Mouse (Mus musculus) lung, postnatal 14 days (tissue): Measurements from ENCODE around the gene Fbp2.

Experiments used
- DNase-seq: peaks from one replicate; pipeline ENCODE4 v3.0.0; 2021

The Fbp2 gene

DNA sequence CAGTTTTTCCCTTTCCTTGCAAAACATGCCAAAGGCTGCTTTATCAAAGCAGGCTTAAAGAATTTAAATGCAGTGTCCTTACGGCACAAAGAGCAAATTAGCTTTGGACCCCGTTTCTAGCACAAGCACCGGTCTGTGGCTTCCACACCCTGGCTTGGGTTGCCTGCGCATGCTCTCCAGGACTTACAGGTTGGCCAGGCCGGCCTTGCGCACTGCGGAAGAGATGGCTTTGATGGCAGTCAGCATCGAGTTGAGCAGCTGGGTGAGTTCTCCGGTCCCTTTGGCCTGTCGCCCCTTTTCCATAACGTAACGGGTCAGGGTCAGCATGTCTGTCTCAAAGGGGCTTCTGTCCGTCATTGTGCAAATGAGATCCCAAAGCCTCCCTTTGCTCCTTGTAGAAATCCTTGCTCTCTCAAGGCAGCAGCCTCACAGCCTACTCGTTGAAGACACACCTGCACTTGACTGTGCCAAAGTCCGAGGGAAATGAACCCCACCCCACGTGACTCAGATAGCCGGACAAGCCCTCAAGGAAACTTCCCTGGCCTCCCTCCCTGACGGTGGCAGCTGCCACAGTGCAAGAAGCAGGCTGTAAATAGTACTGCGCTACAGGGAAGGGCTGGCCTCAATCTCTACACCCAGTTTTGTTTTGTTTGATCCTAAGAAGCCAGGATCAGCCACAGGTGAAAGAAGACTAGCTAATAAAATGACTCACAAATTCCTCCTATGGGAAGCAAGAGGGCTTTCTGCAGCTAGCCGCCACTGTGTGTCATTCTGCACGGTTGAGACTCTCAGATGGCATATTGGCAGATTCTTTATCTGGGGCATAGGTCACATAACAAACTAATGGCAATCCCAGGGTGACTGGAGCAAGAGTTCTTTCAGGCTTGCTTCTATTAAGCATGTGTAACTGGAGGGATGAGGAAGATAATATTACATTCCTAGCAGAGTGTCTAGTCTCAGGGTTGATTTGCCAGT is at the start of gene Fbp2:
Fbp2 (minus strand) TSS at position 482 of the 975 bp plus-strand sequence.
- DNase-seq: peak; percentile 23

- no peak for DNase-seq
Observed at GRCm38 (mm10) chr13:62907527-62908162, 49.4 kb upstream of the Fbp2 start.

DNA sequence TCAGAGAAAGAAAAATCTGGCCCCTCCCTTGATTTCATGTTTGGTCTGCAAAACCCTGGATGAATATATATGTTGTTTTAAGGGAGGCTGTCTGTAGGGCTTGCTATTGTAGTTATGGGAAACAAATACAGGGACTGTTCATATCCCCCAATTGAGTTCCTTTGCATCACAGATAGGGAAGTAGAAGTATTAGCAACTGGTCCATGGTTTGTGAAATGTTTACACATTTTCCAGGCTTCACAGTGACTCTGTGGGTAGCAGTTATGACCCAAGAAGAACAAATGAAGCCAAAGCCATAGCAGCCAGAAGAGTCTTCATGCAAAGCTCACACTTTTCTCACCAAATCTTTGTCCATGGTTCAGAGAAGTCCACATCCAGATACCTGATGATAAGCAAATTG is 42.9 kb upstream of the Fbp2 start:
- DNase-seq: no peak

GRCm38 (mm10) chr13:62897927-62898646 is 39.9 kb upstream of the Fbp2 start:
- DNase-seq: no peak

DNA sequence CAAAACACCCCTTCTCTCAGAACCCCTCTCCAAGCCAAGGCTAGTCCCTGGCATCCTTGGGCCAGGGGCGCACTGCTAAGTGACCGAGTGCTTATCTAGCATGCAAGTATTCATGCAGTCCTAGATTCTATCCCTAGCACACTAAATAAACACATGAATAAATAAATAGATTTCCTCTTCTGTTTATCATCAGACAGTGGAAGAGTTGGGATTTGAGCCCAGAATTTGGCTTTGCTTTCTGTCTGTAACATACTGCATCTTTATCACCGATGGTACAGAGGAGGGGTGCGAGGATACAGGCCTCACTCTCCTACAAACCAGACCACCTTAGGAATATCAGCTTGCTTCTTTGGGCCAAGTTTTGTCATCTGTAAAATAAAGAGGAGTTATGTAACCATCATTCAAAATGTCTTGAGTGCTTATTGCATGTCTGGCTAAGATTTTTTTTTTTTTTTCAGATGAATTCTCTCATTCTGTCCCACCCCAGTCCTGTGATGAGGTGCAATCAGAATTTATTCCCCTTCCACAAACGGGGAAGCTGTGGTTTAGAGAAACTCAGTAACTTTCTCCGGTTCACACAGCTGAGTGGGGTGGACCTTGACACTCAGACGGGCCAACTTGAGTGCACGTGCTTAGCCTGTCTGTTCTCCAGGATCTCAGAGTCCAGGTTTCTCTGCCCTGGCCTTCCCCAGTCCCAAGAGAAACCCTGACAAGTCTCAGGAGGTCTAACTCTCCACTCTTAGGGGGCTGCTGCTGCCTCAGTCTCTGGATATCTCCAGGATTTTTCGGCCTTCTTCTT is 35.0 kb upstream of the Fbp2 start:
- DNase-seq: no peak

DNA sequence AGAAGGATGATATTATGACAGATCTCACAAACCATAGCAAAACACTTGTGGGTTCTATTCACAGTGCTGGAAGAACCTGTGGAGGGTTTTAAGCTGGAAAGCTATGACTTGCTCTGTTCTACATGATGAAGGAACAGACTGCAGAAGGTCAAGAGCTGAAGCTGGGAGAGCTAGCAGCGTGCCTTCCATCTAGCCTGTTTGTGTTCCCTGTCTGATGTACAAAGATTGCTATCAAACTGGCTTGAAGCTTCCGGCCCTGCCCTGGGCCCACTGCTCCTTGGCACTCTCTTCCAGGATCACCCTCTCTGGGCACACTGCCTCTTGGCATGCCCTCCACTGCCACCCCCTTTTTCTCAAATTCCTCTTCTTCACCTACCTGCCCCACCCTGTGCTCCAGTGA is 31.1 kb upstream of the Fbp2 start:
- peak; percentile 11 for DNase-seq

GRCm38 (mm10) chr13:62887712-62888441 is 29.7 kb upstream of the Fbp2 start, which contains the start of gene Fbp1:
Gene Fbp1, minus strand, starts transcription at chr13:62888282.
- no peak for DNase-seq

- no peak for DNase-seq
Observed at GRCm38 (mm10) chr13:62884536-62884935, 26.3 kb upstream of the Fbp2 start.

DNA sequence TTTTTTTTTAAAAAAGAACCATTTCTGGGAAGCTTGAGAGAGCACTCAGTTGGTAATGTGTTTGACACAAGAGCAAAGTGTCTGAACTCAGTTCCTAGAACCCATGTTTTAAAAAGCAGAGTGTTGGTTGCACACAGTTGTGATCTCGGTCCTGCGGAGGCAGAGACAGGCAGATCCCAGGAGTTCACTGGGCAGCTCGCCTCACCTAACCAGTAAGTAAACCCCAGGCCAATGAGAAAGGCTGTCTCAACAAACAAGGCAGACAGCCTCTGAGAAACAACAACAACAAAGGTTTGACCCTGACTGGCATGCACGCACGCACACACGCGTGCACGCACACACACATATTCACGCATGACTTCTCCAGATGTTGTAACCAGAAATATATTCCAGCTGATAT is 25.7 kb upstream of the Fbp2 start:
- no peak for DNase-seq

DNA sequence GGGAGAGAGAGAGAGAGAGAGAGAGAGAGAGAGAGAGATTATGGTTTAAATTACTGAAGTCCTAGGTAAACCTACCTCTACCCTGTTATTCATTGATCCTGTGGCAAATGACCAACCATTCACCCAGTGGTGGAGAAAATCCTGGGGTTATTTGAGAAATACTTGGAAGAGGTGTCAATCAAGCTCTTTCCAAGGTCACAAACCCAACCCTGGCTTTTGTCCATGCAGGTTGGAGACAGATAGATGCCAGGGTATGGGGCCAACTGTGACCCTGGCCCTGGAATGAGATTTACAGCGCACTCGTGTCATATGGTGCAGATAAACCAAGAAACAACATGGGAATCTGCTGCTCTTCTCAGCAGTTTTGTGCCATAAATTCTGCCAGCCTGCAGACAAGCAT is 25.2 kb upstream of the Fbp2 start:
- DNase-seq: no peak

DNA sequence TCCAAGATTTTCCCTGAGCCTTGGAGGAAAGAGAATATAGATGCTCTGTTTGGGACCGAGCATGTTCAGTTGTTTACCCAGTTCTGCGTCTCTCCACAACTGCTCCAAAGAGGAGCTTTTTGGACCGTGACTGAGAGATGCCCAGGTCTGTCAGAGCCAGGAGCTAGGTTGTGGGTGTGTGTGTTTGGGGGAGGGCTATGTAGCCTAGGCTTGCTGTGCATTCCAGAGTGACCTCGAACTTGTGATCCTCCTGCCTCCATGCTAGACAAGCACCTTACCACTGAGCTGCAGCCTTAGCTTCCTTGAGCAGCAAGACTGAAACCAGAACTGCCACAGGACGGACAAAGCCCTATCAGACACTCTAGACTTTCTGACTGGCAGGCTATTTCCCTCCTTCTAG is 24.6 kb upstream of the Fbp2 start:
- DNase-seq: no peak

DNA sequence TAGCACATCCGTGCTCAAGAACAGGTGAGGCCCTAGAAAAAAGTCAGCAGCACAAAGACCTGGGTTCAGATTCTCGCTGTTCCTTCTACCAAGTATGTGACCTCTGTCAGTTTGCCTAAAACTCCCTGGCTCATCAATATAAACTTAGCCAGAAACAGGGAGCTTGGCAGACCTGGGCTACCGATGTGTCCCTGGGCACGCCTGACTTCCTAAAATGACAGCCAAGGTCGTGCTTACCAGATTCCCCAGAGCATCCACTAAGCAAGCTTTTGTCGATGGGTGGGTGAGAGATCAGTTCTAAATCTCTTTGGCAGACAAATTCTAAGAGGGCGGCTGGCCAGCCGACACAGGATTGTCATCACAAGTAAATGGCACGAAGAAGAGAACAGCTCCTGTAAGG is 23.1 kb upstream of the Fbp2 start:
- DNase-seq: no peak

DNA sequence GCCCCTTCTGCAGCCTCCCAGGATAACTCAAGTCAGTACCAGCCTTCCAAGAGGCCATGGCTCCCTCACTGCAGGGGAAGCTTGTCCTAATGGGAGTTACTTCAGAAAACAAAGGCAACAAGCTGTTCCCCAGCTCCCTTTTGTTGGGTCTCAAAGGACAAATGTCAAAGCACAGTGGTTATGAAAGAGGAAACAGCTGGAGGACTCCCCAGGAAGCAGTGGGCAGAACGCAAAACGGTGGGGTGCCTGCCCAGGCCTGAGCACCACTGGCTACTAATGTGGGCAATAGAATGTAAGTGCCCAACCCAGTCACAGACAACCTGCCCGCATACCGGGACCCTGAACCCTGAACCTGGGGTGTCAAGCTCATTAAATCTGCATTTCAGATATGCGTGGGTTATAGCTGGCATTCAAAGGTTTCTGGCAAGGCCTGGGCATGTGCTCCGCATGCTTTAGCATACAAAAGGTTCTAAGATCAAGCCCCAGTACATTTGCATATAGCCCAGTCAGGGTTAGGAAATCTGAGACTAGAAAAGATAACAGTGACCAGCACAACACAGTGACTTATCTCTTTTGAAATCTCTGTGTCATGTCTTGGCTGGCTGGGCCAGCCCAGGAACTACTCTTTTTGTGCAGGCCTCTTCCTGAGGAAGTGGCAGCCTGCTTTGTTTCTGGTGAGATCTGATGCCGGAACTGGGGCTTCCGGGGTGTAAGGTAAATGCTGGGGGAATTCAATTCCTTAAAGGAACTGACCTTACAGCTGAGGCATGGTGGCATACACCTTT is 21.8 kb upstream of the Fbp2 start:
- peak; percentile 29 for DNase-seq

DNA sequence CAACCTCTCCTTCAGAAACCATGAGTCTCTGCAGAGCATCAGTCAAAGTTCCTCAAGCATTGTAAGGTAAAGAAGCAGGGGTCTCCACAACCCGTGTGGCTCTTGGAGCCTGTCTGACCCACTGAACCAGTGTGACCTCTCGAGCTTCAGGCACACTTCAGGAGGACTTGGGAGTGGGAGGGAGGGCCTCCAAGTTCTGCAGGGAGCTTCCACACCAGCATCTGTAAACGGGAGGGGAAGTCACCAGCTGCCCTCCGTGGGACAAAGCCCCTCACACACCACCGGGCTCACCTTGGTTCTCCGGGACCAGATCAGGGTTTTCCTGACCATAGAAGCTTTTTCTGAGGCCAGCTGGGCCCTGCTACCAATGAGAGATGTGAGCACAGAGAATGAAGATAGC is 21.2 kb upstream of the Fbp2 start:
- DNase-seq: no peak

DNA sequence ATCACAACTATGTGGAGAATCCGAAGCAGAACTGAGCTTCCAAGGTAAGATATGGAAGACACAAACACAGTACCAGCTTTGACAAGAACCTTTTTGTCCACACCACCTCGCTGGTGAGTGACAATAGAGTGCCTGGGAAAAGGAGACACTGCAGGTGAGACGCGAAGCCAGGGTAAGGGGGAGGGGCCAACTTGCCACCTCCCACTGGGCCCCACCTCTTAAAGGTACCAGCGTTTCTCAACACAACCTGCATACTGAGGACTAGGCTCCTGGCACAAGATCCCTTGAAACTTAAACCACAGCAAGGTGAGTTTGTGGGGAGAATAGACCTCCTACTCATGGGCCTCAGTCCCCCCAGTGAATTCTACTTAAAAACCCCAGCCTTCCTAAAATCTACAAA is 19.0 kb upstream of the Fbp2 start:
- DNase-seq: no peak

GRCm38 (mm10) chr13:62876111-62876510 is 17.9 kb upstream of the Fbp2 start:
- DNase-seq: no peak

DNA sequence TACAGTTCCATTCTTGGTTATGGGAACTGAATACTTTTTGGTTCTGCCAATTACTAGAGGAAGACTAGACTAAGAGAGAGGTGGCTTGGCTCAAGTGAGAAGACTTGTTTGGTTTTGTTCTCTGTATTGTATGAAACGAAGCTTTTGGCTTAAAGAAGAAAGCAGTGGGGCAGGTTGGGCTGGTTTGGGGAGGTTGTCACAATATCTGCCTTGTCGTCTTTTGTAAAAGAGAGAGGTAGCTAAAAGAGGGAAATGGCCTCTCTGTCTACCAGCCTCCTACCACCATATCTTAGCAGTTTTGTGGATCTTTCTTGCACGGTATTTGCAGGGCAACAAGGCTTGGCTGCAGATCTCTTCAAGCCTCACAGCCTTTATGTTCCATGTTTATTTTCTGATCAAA is 14.0 kb upstream of the Fbp2 start:
- DNase-seq: no peak

- DNase-seq: no peak
Observed at GRCm38 (mm10) chr13:62870605-62871004, 12.4 kb upstream of the Fbp2 start.

GRCm38 (mm10) chr13:62866817-62867216 is 8.6 kb upstream of the Fbp2 start:
- DNase-seq: no peak

GRCm38 (mm10) chr13:62865651-62866315 is 7.6 kb upstream of the Fbp2 start:
- no peak for DNase-seq

- DNase-seq: no peak
Observed at GRCm38 (mm10) chr13:62863771-62864170, 5.5 kb upstream of the Fbp2 start.
